Mouse (Mus musculus): ENCODE measurements around the gene Stxbp3. TPM values are rescaled to one million over a fixed set of nuclear protein-coding genes. Genes with fewer than 3 reads are reported as not detected.
A peak's percentile ranks its signal among the peaks of the same experiment; 100 is the strongest.

The Stxbp3 gene
- polyA plus RNA-seq, 1 experiment from 2014 or later: 60.3 TPM

- no peak for DNase-seq (ENCODE audit: low read depth, low spot score)
- ChIA-PET CTCF (interaction anchor here (1.2 kb wide), 1 partner anchor 10 kb away, joined by 3 read pairs; the partner anchor contains the start of gene Stxbp3), POLR2A (no interaction called here)
- in situ Hi-C loops (cut with MboI; ENCODE audit: low pct_unique_long_range_greater_than_20kb): no loop called here
- no peak for ATAC-seq
- H3K27me3 ChIP-seq: no peaks in the 10 kb centered on the region
- no peak for TF ChIP-seq CTCF (IDR thresholded peaks at IDR 0.05)
Measured at GRCm38 (mm10) chr3:108830493-108830892, 9.8 kb downstream of the Stxbp3 start.

GRCm38 (mm10) chr3:108815631-108816030 lies 24.7 kb downstream of the Stxbp3 start:
- POLR2A ChIA-PET: interaction anchor here (1.4 kb wide), 1 partner anchor 9 kb away, joined by 3 read pairs; no protein-coding TSS in a partner anchor
- in situ Hi-C loops (cut with MboI; ENCODE audit: low pct_unique_long_range_greater_than_20kb): no loop called here

GRCm38 (mm10) chr3:108810747-108811263 lies 29.5 kb downstream of the Stxbp3 start:
- in situ Hi-C loops (cut with MboI; ENCODE audit: low pct_unique_long_range_greater_than_20kb): no loop called here
- TF ChIP-seq CTCF (IDR thresholded peaks at IDR 0.05): no peak
- peak; percentile 46 for DNase-seq (ENCODE audit: low read depth, low spot score)
- POLR2A ChIA-PET: interaction anchor here (0.9 kb wide), 1 partner anchor 29 kb away, joined by 4 read pairs; the partner anchor contains the start of gene Stxbp3
- CTCF ChIA-PET: interaction anchor here (0.8 to 1.3 kb wide), 5 partner anchors 9 to 99 kb away, joined by 3 to 5 read pairs (median 4); no protein-coding TSS in a partner anchor
- no peak for ATAC-seq
- no peaks in the 10 kb centered on the region for H3K27me3 ChIP-seq

More at GRCm38 (mm10) chr3:108815631-108816030, 24.7 kb downstream of the Stxbp3 start:
- CTCF ChIA-PET: interaction anchor here (1.4 kb wide), 1 partner anchor 14 kb away, joined by 4 read pairs; no protein-coding TSS in a partner anchor
- no peaks in the 10 kb centered on the region for H3K27me3 ChIP-seq
- no peak for DNase-seq (ENCODE audit: low read depth, low spot score)
- no peak for ATAC-seq
- TF ChIP-seq CTCF (IDR thresholded peaks at IDR 0.05): no peak

GRCm38 (mm10) chr3:108805622-108806021 lies 34.7 kb downstream of the Stxbp3 start:
- no peaks in the 10 kb centered on the region for H3K27me3 ChIP-seq
- CTCF ChIA-PET: interaction anchor here (1.3 kb wide), 1 partner anchor 105 kb away, joined by 5 read pairs; no protein-coding TSS in a partner anchor
- POLR2A ChIA-PET: no interaction called here
- in situ Hi-C loops (cut with MboI; ENCODE audit: low pct_unique_long_range_greater_than_20kb): no loop called here
- no peak for DNase-seq (ENCODE audit: low read depth, low spot score)
- TF ChIP-seq CTCF (IDR thresholded peaks at IDR 0.05): no peak
- ATAC-seq: no peak

- ATAC-seq (no peak), DNase-seq (ENCODE audit: low read depth, low spot score) (no peak)
- CTCF ChIA-PET: interaction anchor here (1.1 to 1.3 kb wide), 3 partner anchors 14 to 100 kb away, joined by 3 to 4 read pairs (median 3); no protein-coding TSS in a partner anchor
- H3K27me3 ChIP-seq: no peaks in the 10 kb centered on the region
- in situ Hi-C loops (cut with MboI; ENCODE audit: low pct_unique_long_range_greater_than_20kb): no loop called here
- POLR2A ChIA-PET: no interaction called here
- peak; percentile 66 for TF ChIP-seq CTCF (IDR thresholded peaks at IDR 0.05)
Measured at GRCm38 (mm10) chr3:108798375-108798774, 42.0 kb downstream of the Stxbp3 start.

- no peak for ATAC-seq
- no peak for TF ChIP-seq CTCF (IDR thresholded peaks at IDR 0.05)
- CTCF ChIA-PET: interaction anchor here (1.2 to 1.5 kb wide), 3 partner anchors 25 to 99 kb away, joined by 3 read pairs; no protein-coding TSS in a partner anchor
- no peaks in the 10 kb centered on the region for H3K27me3 ChIP-seq
- in situ Hi-C loops (cut with MboI; ENCODE audit: low pct_unique_long_range_greater_than_20kb): no loop called here
- POLR2A ChIA-PET: no interaction called here
- DNase-seq (ENCODE audit: low read depth, low spot score): no peak
Measured at GRCm38 (mm10) chr3:108797723-108798122, 42.6 kb downstream of the Stxbp3 start.

GRCm38 (mm10) chr3:108796386-108796785 lies 43.9 kb downstream of the Stxbp3 start:
- TF ChIP-seq CTCF (IDR thresholded peaks at IDR 0.05): no peak
- ChIA-PET POLR2A (no interaction called here), CTCF (interaction anchor here (1.5 kb wide), 1 partner anchor 41 kb away, joined by 3 read pairs; no protein-coding TSS in a partner anchor)
- in situ Hi-C loops (cut with MboI; ENCODE audit: low pct_unique_long_range_greater_than_20kb): no loop called here
- ATAC-seq (no peak), DNase-seq (ENCODE audit: low read depth, low spot score) (no peak)
- H3K27me3 ChIP-seq: no peaks in the 10 kb centered on the region

- CTCF ChIA-PET: no interaction called here
- DNase-seq (ENCODE audit: low read depth, low spot score) (no peak), ATAC-seq (no peak)
- no peaks in the 10 kb centered on the region for H3K27me3 ChIP-seq
- POLR2A ChIA-PET: no interaction called here
- in situ Hi-C loops (cut with MboI; ENCODE audit: low pct_unique_long_range_greater_than_20kb): no loop called here
- no peak for TF ChIP-seq CTCF (IDR thresholded peaks at IDR 0.05)
Measured at GRCm38 (mm10) chr3:108795554-108796299, 44.6 kb downstream of the Stxbp3 start.

- ChIA-PET CTCF (interaction anchor here (0.6 to 1.3 kb wide), 2 partner anchors 94 to 115 kb away, joined by 3 read pairs; no protein-coding TSS in a partner anchor), POLR2A (no interaction called here)
- ATAC-seq: no peak
- no peak for TF ChIP-seq CTCF (IDR thresholded peaks at IDR 0.05)
- in situ Hi-C loops (cut with MboI; ENCODE audit: low pct_unique_long_range_greater_than_20kb): no loop called here
- DNase-seq (ENCODE audit: low read depth, low spot score): no peak
- no peaks in the 10 kb centered on the region for H3K27me3 ChIP-seq
Measured at GRCm38 (mm10) chr3:108794780-108795179, 45.5 kb downstream of the Stxbp3 start.

- no peak for TF ChIP-seq CTCF (IDR thresholded peaks at IDR 0.05)
- in situ Hi-C loops (cut with MboI; ENCODE audit: low pct_unique_long_range_greater_than_20kb): no loop called here
- ATAC-seq (no peak), DNase-seq (ENCODE audit: low read depth, low spot score) (no peak)
- POLR2A ChIA-PET: no interaction called here
- CTCF ChIA-PET: no interaction called here
- H3K27me3 ChIP-seq: no peaks in the 10 kb centered on the region
Measured at GRCm38 (mm10) chr3:108792420-108792819, 47.9 kb downstream of the Stxbp3 start.

All from Patski (cell line).